Mouse (Mus musculus): Measurements from ENCODE around the gene Ada. TPM values are rescaled to one million over a fixed set of nuclear protein-coding genes. Genes with fewer than 3 reads are reported as not detected.
A peak's percentile ranks its signal among the peaks of the same experiment; 100 is the strongest.

Ada gene
- polyA plus RNA-seq, 1 experiment, result 3.1 TPM

DNA sequence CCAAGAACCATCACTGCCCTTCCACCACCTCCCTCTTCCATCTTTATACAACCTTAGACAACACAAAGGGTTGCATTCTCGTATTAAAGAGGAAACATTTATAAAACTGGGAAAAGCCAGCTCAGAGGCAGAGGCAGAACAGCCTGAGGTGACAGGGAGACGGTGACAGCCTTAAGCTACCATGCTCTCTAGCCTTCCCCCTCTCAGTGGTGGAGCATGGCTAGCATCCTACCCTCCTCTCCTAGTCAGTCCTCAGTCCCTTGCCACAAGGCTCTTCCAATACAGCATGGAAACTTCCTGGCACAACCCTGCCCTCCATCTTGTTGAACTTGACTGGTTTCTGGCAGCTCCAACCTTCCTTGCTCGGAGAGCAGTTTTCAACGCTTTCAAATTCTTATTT lies 21.7 kb downstream of the Ada start:
- DNase-seq (ENCODE audit: low read depth), result no peak
- TF ChIP-seq POLR2A (IDR thresholded peaks at IDR 0.05; ENCODE audit: borderline replicate concordance, extremely low read depth, insufficient read depth, insufficient read length, poor library complexity, severe bottlenecking), result no peak
- TF ChIP-seq CTCF (IDR thresholded peaks at IDR 0.05; ENCODE audit: borderline replicate concordance, extremely low read depth, insufficient read depth, insufficient read length), result no peak

DNA sequence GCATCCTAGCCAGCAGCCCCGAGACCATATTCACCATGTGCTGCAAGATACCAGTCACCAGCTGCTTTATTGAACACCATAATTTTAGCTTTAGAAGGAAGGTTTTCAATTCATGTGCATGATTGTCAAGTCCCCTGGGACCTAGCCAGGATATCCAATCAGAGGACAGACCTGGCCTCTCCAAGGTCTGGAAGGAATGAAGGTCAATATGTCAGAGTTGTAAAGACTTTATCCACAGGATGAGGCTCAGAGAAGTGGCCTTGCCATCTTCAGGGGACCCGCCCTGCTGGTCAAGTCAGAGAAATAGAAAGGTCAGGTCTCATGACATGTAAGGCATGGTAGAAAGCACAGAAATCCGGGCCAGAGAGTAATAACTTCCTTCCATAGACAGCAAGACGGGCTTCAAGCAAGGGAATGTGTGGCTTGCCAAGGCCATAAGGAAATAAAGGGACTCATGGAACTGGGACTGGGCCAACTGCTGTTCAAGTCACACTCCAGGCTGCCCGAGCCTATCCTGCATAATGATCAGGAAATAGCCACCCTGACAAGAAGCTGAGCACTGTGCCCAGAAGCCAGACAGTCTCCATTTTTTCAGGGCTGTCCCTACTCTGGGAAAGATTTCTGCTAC lies 23.2 kb downstream of the Ada start:
- TF ChIP-seq CTCF (IDR thresholded peaks at IDR 0.05; ENCODE audit: borderline replicate concordance, extremely low read depth, insufficient read depth, insufficient read length) (no peak), POLR2A (IDR thresholded peaks at IDR 0.05; ENCODE audit: borderline replicate concordance, extremely low read depth, insufficient read depth, insufficient read length, poor library complexity, severe bottlenecking) (no peak)
- peak; percentile 24 for DNase-seq (ENCODE audit: low read depth)

DNA sequence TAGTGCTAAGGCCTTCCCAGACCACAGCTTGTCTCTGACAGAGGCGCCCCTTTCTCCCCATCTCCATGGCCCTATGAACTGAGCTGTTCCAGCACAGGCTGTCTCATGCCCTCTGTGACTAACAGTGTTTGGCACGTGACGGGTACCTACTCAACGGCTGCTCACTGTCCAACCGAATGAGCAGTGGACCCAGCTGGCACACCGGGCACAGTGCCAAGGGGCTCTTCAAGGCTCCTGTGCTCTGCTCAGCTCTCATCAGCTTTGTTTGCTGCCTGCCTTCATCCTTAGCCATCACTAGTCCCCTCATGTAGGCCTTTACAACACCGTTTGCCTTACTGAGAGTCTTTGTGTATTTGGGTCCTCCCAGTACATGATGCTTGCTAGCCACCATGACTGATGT lies 27.5 kb downstream of the Ada start:
- peak; percentile 95 for DNase-seq (ENCODE audit: low read depth)
- TF ChIP-seq POLR2A (IDR thresholded peaks at IDR 0.05; ENCODE audit: borderline replicate concordance, extremely low read depth, insufficient read depth, insufficient read length, poor library complexity, severe bottlenecking), result no peak
- no peak for TF ChIP-seq CTCF (IDR thresholded peaks at IDR 0.05; ENCODE audit: borderline replicate concordance, extremely low read depth, insufficient read depth, insufficient read length)

DNA sequence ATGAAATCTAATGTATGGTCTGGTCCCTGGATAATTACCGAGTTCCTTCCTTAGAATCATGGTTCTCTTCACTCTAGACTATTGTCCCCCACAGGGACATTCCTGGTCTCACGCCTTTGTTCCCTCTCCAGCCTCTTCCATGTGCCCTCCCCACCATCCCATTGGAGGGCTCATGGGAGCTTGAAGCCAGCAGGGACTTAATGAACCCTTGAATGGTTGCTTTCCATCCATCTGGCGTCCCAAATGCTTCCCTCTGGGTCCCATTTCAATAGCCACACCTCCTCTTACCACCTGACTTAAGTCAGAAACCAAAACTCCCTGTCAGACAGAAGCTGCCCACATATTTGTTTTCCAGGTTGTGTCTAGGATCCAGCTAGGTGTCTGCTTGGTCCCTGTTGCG lies 30.4 kb downstream of the Ada start:
- no peak for TF ChIP-seq CTCF (IDR thresholded peaks at IDR 0.05; ENCODE audit: borderline replicate concordance, extremely low read depth, insufficient read depth, insufficient read length)
- no peak for TF ChIP-seq POLR2A (IDR thresholded peaks at IDR 0.05; ENCODE audit: borderline replicate concordance, extremely low read depth, insufficient read depth, insufficient read length, poor library complexity, severe bottlenecking)
- peak; percentile 43 for DNase-seq (ENCODE audit: low read depth)

DNA sequence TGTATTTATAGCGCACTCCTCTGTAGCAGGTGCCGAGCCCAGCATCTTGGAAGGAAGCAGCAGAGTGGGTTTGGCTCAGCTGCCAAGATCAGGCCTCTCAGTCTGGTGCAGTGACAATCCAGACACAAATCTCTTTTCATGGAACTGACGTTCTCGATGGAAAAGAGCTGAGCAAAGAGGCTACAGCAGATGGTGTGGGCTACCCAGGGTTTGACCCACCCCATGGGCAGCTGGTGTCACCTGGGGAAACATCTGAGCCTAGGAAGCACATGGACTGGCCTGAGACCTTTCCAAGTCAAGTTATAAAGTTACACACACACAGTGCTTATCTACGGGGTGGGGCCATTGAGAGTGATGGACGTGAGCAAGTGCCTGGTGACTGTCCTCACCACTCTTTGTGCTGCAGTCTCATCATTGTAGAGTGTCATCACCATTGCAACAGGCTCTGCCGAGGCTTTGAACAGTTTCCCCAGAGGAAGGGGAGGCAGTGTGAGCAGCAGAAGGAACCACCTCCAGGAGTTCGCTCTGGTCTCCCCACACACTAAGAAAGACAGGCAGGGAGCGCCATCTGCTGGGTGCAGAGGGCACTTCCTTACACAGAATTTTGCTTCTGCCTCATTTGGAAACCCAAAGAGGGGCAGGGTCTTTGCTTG lies 31.0 kb downstream of the Ada start:
- peak; percentile 93 for DNase-seq (ENCODE audit: low read depth)
- TF ChIP-seq CTCF (IDR thresholded peaks at IDR 0.05; ENCODE audit: borderline replicate concordance, extremely low read depth, insufficient read depth, insufficient read length) (peak; percentile 99), POLR2A (IDR thresholded peaks at IDR 0.05; ENCODE audit: borderline replicate concordance, extremely low read depth, insufficient read depth, insufficient read length, poor library complexity, severe bottlenecking) (no peak)

DNA sequence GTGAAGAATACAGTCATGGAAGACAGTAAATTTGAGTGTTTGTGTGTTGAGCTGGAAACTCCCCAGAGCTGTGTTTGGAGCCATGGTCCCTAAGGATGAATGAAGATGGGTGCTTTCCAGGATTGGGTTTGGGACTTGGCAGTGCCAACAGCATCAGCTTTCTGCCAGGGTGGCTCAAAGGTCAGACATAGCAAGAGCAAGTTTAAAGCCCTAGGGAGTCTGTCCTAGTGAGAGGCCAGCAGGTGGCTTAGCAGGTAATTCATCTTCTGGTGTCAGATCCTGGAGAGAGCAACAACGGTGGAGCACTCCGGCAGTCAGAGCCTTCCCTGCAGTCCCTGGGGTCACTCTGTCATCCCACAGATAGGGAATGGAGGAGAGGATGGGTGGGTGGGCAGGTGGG lies 31.5 kb downstream of the Ada start:
- no peak for DNase-seq (ENCODE audit: low read depth)
- TF ChIP-seq POLR2A (IDR thresholded peaks at IDR 0.05; ENCODE audit: borderline replicate concordance, extremely low read depth, insufficient read depth, insufficient read length, poor library complexity, severe bottlenecking) (no peak), CTCF (IDR thresholded peaks at IDR 0.05; ENCODE audit: borderline replicate concordance, extremely low read depth, insufficient read depth, insufficient read length) (no peak)

DNA sequence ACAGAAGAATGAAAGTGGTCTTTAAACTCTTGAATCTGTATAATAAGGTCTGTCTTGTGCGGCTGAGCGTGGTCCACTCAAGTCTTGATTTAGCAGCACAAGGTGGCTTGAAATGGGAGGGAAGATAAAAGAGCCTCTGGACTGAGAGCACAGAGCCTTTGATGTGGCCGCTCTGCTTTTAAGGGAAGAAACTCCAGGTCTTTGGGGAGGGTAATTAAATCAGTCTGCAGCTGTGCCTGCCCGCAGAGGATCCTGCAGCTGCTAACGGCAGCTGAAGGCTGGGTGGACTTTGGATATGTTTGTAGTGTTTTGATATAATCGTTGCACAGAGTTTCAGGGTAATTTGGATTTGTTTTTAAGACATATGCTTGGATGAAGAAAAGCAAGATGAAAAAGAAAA lies 33.2 kb downstream of the Ada start:
- TF ChIP-seq POLR2A (IDR thresholded peaks at IDR 0.05; ENCODE audit: borderline replicate concordance, extremely low read depth, insufficient read depth, insufficient read length, poor library complexity, severe bottlenecking) (no peak), CTCF (IDR thresholded peaks at IDR 0.05; ENCODE audit: borderline replicate concordance, extremely low read depth, insufficient read depth, insufficient read length) (no peak)
- DNase-seq (ENCODE audit: low read depth), result peak; percentile 74

DNA sequence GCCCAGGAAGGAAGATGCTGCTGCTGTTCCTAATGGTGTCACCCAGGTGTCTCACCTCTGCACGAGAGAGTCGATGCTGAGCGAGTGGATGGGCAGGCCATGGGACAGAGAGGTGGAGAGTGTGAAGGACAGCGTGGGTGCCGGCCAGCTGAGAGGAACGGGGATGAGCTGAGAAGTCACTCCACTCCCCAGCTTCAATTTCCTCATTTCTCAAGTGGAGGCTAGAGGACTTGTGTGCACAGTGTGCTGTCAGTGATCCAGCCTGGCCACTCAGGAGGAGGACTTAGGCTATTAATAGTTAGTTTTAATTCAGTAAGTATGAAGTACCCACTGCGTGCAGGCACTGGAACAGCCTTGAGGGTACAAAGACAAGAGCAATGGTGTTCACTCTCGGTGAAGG lies 33.6 kb downstream of the Ada start:
- no peak for TF ChIP-seq CTCF (IDR thresholded peaks at IDR 0.05; ENCODE audit: borderline replicate concordance, extremely low read depth, insufficient read depth, insufficient read length)
- TF ChIP-seq POLR2A (IDR thresholded peaks at IDR 0.05; ENCODE audit: borderline replicate concordance, extremely low read depth, insufficient read depth, insufficient read length, poor library complexity, severe bottlenecking), result no peak
- DNase-seq (ENCODE audit: low read depth), result no peak

DNA sequence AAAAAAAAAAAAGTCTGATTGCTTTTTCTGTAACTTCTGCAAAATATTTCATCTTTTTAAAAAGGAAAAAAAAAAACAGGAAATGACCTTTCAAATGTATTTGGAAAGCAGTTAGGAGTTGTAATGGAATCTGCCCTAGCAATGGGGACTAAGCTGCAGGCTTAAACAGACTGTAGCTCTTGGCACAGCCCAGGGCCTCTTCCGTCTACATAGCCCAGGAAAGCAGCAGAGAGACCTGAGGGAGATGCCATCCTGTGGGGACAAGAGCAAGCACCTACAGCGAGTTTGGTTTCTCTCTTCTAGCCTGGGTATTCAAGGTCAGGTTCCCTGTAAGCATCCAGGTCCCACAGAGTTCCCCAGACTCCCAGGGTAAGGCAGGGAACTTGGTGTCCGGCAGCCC lies 36.7 kb downstream of the Ada start:
- DNase-seq (ENCODE audit: low read depth), result no peak
- no peak for TF ChIP-seq POLR2A (IDR thresholded peaks at IDR 0.05; ENCODE audit: borderline replicate concordance, extremely low read depth, insufficient read depth, insufficient read length, poor library complexity, severe bottlenecking)
- no peak for TF ChIP-seq CTCF (IDR thresholded peaks at IDR 0.05; ENCODE audit: borderline replicate concordance, extremely low read depth, insufficient read depth, insufficient read length)

DNA sequence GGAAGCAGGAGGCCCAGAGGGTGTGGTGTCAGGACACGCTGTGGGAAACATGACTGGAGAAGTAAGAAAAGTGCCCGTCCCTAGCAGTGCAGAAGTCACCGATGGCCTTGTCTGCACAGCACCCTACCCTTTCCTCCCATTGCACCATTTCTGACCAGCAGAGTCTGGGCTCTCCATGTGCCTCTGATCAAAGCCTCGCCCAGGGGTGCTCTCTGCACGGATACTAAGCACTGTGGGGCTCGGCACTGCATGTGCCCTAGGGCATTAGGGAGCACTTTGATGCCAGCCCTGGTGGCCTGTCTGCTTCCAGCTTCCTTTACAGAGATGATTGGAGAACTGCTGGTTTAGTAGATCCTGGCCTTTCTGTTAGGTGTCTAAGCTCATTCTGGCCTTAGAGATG lies 37.2 kb downstream of the Ada start:
- DNase-seq (ENCODE audit: low read depth), result no peak

DNA sequence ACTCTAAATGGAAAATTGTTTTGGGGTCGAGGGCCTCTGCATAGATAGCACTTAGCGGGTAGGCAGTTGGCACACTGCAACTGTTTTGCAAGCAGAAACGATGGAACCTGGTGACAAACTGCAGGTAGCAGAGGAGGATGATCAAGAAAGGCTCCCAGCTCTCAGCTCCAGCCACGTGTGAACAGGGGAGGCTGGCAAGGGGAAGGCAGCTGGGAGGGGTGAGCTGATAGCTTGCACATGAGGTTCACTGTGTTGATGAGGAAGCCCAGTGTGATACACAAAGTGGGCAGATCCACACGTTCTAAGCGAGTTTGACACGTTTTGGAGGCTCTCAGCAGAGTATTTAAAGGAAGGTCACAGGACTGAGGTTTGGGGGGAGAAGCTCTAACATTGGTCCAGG lies 37.6 kb downstream of the Ada start:
- DNase-seq (ENCODE audit: low read depth), result no peak
- no peak for TF ChIP-seq POLR2A (IDR thresholded peaks at IDR 0.05; ENCODE audit: borderline replicate concordance, extremely low read depth, insufficient read depth, insufficient read length, poor library complexity, severe bottlenecking)
- no peak for TF ChIP-seq CTCF (IDR thresholded peaks at IDR 0.05; ENCODE audit: borderline replicate concordance, extremely low read depth, insufficient read depth, insufficient read length)

More for the DNA sequence above, 37.2 kb downstream of the Ada start:
- TF ChIP-seq POLR2A (IDR thresholded peaks at IDR 0.05; ENCODE audit: borderline replicate concordance, extremely low read depth, insufficient read depth, insufficient read length, poor library complexity, severe bottlenecking) (no peak), CTCF (IDR thresholded peaks at IDR 0.05; ENCODE audit: borderline replicate concordance, extremely low read depth, insufficient read depth, insufficient read length) (no peak)

DNA sequence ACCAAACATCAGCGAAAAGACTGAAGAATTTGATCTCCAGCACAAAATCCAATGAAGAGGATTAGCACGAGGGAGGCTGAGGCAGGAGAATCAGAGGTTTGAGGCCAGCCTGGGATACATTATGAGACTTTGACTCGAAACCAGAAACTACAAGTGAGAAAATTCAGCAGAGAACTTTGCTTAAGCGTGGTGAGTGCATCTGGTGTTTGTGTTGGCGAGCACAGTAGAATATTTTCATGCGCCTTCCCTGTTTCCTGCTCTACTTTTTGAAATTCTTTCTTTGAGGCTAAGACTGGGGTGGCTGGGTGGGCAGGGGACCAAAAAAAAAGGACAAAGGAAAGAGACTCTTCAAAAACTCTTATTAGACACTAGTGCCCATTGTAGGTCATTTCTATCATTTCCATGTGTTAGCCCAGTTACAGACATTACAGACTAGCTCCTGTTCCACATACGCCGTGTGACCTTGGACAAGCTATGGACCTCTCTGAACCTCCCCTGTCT lies 38.6 kb downstream of the Ada start:
- TF ChIP-seq CTCF (IDR thresholded peaks at IDR 0.05; ENCODE audit: borderline replicate concordance, extremely low read depth, insufficient read depth, insufficient read length) (no peak), POLR2A (IDR thresholded peaks at IDR 0.05; ENCODE audit: borderline replicate concordance, extremely low read depth, insufficient read depth, insufficient read length, poor library complexity, severe bottlenecking) (no peak)
- DNase-seq (ENCODE audit: low read depth), result no peak

Measured in brain, embryonic 14.5 days (tissue).